Mouse (Mus musculus): ENCODE measurements around the gene Slc16a12.
"Not testable (repeated sequence)": the region's sequence is repeated elsewhere in the genome, so short reads cannot be mapped to it uniquely, and the experiment has no call there.

The Slc16a12 gene

DNA sequence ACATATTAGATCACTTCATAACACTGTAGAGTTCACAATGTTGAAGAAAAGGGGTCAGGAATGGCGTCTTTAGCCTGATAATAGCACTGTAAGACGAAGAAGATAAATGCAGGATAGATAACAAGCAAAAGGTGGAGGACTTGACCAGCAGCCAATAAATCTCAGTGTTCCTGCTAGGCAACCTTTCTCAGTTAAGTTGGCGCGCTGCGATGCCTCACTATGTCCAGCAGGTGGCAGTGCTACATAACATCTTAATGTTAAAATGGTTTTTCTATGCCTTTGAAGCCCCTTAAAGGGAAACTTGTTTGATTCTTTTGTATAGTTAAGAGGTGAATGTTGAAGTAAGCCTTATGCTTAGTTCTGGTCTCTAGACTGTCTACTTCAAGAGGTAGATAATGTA is 81.0 kb downstream of the Slc16a12 start:
- DNase-seq (ENCODE audit: low spot score): peak; percentile 79

DNA sequence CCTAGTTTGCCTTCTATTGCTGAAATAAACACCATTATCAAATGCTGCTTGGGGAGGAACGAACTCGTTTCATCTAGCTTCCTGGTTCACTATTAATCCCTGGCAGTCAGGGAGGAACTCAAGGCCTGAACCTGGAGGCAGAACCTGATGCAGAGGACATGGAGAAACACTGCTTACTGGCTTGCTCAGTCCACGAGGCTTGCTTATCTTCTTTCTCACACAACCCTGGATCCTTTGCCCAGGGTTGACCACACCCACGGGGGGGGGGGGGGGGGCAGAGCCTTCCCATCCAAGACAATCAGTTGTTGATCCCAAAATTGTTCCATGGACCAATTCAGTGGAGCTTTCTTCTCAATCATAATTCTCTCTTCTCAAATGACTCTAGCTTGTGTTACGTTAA is 84.3 kb downstream of the Slc16a12 start:
- DNase-seq (ENCODE audit: low spot score): no peak

DNA sequence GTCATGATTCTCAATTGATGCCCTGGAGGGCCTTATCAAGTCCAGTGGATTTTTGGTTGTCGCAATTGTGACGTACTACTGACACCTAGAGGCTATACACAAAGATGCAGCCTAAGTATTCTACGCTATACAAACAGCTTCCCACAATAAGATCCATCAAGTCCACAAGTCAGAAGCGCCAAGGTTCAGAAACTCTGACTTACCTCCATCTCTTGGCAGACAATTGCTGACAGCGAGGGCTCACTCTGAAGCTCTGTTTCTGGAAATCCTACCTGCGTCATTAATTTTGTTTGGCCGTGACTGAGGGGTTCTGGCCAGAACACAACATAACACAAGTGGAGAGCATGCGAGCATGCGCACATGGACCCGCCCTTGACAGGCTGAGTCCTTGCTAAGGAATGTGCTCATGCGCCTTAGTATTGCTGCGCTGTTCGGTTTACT is 85.0 kb downstream of the Slc16a12 start:
- peak; percentile 59 for DNase-seq (ENCODE audit: low spot score)

DNA sequence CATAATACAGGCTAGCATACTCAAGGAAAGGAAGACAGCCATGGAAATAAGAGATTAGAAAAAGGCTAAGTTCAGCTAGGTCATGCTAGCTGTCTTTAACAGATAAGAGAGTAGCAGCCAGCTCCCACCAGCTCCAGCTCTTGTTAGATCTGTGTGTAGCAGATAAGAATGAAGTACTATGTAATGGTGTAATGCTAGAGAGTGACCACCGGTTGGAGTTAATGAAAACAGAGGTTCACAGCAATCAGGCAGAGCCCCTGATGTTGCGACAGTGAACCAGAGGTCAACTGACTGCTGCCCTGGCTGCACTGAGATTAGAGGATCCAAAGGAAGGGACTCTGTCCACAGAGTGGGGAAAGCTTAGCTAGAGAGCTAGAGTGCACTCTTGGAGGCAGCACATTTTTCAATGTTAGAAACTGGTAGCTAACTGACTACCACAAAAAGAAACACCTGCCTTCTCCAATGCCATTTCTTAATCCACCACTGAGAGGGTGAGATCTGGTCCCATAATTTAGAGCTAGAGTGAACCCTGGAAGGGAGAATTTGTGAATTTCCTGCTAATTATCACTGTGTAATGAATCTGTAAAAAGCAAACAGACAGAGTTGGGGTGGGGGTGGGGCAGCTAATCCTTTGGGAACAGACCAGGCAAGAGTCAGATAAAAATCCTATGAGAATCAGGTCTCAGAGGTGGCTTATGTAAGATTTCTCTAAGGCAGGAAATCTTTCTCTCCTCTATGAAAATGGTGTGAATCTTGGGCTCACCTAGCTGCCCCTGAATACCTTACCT is 90.4 kb downstream of the Slc16a12 start:
- DNase-seq (ENCODE audit: low spot score): no peak

DNA sequence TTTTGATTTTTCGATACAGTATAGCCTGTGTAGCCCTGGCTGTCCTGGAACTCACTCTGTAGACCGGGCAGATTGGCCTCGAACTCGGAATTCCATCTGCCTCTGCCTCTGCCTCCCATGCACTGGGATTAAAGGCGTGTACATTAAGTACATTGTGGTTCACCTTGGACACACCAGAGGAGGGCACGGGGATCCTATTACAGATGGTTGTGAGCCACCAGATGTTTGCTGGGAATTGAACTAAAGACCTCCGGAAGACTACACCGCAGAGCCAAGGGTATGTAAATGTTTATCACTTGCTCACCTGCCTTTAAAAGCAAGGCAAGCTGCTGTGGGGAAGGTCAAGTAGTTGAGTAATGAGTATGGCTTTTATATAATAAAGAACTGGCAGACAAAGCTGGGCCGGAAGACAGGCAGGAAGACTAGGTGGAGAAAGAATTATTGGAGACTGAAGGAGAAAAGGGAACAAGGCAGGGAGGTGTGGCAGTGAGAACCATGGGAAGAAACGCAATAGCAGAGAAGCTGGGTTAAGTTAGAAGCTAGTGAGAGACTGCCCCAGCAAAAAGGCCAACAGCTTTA is 91.8 kb downstream of the Slc16a12 start:
- no peak for DNase-seq (ENCODE audit: low spot score)

DNA sequence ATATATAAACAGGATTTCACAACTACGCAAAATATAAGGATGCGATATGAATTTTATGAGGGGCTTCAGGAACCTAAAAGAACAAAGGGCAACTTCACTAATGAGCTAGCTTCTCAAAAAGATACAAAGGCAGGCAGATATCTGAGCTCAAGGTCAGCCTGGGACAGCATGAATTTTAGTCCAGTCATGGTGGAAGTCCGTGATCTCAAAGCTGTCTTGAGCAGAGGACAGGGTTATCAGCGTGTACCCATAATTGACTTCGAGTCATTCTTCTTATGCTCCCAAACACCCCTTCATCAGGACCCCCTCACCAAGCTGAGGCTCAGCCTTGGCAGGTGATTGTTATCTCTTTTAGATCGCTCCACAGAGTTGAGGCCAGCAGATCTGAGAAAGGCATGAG is 96.1 kb downstream of the Slc16a12 start:
- DNase-seq (ENCODE audit: low spot score): no peak

DNA sequence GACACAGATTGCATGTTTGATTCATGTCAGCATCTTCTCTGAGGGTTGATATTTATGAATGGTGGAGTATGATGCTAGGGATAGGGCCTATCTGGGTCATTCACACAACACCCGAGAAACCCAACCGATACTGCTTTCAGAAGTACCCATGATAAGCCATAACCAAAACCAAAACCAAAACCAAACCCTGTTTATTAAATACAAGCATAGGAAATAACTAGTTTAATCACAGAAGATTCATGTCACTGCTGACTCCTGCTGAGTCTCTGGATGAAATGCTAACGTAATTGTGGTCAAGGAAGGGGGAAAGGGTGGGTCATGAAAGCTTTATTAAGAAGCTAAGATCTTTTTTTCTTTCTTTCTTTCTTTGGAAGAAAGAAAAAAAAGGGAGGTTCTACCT is 96.8 kb downstream of the Slc16a12 start:
- DNase-seq (ENCODE audit: low spot score): no peak

DNA sequence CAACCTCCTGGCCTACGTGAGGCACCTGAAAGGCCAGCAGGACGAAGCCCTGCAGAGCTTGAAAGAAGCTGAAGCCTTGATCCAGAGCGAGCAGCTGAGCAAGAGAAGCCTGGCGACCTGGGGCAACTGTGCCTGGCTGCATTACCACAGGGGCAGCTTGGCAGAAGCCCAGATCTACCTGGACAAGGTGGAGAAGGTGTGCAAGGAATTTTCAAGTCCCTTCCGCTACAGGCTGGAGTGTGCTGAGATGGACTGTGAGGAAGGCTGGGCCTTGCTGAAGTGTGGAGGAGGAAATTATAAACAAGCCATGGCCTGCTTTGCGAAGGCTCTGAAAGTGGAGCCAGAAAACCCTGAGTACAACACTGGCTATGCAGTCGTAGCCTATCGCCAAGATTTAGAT is 99.5 kb downstream of the Slc16a12 start:
- not testable (repeated sequence) for DNase-seq (ENCODE audit: low spot score)

DNA sequence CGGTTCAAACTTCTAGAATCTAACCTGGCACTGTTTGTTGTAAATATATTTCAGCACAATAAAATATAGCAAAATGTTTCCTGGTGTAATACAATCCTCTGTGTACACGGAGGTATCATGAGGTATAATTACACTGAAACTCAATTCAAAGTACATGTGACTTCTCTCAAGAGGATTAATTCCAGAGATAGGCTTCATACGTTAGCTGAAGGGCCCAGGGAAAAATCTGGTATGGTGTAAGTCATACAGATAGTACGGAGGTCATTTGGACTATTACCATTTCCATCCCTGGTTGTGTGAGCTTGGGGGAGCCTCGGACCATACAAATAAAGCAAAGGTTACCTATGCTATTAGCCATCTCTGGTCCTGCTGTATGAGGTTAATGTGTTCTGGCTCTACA is 104.5 kb downstream of the Slc16a12 start:
- DNase-seq (ENCODE audit: low spot score): no peak

DNA sequence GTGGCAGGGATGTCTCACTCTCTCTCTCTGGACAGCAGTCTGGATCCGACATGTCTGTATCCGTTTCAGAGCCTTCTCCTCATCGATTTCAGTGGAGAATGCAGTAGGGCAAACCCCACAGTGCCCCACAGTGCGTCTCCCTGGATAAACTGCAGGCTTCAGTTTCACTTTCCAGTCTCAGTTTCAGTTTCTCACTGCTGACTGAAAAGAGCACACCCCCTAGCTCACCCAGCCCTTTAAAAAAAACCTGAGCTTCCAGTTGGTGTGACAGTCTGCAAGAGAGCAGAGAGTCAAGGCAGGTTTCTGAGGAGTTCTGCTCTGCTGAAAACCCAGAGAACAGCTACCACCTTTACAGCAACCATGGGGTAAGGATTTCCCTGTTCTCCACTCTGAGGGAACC is 106.5 kb downstream of the Slc16a12 start, which contains the start of the genes Ifit1bl2 and Ifit1:
Gene Ifit1bl2 (minus strand): TSS at position 121 of the 400 bp plus-strand sequence.
Gene Ifit1 (plus strand): TSS at position 249 of the 400 bp plus-strand sequence.
- no peak for DNase-seq (ENCODE audit: low spot score)

DNA sequence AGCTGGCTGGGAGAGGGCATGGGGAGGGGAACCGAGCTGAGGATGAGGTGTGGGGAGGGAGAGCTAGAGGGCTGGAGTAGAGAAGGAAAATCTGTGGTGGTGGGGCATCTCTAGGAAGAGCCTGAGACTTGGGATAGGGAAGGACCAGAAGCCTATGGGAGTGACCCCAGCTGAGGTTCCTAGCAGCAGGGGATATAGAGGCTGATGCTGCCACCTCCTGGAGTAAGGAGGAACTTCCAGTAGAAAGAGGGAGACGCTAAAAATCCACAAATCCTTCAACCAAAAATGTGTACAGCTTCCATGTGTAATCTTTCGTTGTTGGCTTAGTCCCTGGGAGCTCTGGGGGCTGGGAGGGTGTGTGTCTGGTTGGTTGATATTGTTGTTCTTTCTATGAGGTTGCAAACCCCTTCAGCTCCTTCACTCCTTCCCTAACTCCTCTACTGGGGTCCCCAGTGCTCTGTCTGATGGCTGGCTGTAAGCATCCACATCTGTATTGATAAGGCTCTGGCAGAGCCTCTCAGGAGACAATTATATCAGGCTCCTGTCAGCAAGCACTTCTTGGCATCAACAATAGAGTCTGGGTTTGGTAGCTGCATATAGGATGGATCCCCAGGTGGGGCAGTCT is 110.0 kb downstream of the Slc16a12 start:
- peak; percentile 77 for DNase-seq (ENCODE audit: low spot score)

DNA sequence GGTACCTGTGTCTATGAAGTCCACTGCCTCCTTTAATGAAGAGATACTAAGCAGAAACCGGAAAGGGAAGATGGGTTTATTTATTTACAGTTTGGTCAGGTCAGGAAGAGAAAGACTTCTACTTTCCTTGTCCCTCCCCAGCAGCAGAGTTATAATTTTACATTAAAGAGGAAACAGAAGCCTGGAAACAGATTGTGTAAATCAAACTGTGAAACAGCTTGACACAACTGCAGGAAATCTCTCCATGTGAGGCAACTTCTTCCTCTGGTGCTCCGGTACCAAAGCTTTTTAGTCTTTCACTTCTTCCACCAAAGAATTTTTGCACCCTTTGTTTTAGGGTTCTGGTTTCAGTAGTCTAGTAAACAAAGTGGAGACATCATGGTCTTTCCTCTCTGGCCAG is 113.6 kb downstream of the Slc16a12 start:
- DNase-seq (ENCODE audit: low spot score): no peak

DNA sequence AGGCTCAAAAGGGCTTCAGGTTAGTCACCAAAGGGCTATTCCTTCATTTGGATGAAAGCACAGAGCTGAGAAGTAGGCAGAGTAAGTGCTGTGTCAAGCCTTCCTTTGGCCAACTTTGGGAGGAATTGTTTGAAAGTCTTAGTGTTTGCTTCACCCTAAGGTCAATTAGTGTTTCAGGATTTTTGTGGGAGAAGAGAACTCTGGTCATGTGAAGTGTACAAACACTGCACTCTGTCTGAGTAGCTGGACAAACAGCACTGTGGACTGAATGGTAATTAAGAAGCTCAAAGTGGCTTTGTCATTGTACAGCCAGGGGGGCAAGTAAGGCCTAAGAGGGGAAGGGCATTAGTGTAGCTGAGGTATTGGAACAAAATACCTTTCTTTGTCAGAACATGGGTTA is 115.6 kb downstream of the Slc16a12 start:
- no peak for DNase-seq (ENCODE audit: low spot score)

DNA sequence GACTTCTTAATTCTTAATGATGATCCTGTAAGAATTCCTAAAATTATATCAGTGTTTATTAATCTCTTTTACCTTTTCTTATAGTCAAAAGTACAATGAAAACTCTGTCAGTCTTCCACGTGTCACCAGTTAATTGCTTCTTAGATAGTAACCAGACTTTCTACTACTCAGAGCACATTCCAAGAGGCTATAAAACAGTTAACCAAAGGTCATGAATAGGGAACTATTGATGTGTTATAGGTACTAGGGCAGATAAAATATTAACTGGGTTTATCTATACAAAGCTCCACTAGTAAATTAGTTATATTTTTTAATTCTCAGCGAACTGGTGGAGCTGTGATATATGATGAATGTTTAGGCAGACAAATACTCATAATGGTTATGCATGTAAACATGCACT is 119.6 kb downstream of the Slc16a12 start:
- DNase-seq (ENCODE audit: low spot score): no peak

DNA sequence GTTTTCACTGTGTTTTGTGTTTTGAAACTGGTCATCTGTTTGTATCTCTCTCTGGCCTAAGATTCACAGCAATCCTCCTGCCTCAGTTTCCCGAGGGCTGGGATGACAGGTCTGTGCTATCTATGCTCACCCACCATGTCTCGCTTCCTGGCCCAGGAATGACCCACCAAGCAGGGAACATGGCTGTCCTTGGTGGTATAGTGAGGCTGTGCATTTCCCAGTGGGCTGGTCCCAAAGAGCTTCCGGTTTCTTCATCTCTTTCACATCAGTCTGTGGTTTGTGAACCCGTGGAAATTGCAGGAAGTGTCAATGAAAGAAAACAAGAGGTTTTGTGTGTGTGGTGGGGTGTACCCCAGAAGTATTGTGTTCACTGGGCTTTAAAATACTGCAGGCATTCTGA is 122.4 kb downstream of the Slc16a12 start:
- DNase-seq (ENCODE audit: low spot score): no peak

DNA sequence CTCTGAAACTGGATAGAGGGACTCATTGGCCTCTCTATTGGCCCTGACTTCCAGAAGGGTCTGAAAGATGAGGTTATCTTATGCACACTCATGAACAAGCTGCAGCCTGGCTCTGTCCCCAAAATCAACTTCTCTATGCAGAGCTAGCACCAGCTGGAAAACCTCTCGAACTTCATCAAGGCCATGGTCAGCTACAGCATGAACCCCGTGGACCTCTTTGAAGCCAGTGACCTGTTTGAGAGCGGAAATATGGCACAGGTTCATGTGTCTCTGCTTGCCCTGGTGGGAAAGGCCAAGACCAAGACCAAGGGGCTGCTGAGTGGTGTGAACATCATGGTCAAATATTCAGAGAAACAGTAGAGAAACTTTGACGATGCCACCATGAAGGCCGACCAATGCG is 123.3 kb downstream of the Slc16a12 start:
- DNase-seq (ENCODE audit: low spot score): no peak

DNA sequence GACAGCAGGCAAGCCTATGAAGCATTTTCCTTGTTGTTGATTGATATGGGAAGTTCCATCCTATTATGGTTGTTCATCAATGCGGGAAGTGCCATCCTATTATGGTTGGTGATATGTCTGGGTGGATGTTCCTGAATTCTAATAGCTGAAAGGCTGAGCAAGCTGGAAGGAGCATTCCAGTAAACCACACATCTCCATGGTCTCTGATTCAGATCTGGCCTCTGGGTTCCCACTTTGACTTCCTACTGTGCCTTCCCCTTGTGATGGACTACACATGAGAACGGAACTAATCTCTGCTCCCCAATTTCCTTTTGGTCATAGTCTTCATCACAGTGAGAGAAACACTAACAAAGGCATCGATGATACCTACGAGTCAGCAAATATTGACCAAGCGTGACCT is 126.2 kb downstream of the Slc16a12 start:
- DNase-seq (ENCODE audit: low spot score): no peak
